Mouse (Mus musculus) cerebellum, adult 8-10 months (tissue): ENCODE measurements around the gene Rcn3.

Experiments
- DNase-seq: peaks from one replicate; pipeline ENCODE4 v3.0.0; 2022

Rcn3 gene

DNA sequence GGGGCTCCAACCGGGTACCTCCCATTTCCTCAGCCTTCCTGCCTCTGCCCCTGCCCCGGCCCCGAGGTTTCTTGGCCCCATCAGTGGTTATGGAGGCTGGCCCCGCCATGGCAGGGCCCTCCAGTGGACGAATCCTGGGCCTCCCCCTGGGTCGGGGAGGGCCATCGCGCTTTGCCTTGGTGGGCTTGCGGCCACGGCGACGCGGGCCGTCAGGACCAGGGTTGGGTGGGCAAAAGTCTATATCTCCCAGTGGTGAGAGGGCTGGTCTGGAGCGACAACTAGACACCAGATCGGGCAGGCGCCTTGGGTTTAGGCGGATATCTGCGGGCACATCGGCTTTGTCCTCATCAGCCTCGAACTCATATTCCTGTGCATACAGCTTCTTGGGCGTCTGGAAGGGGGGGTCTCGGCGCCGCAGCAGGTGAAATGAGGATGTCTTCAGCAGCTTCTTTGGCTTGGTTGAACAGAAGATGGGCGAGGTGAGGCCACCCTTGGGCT is 45.1 kb downstream of the Rcn3 start:
- DNase-seq, result no peak

DNA sequence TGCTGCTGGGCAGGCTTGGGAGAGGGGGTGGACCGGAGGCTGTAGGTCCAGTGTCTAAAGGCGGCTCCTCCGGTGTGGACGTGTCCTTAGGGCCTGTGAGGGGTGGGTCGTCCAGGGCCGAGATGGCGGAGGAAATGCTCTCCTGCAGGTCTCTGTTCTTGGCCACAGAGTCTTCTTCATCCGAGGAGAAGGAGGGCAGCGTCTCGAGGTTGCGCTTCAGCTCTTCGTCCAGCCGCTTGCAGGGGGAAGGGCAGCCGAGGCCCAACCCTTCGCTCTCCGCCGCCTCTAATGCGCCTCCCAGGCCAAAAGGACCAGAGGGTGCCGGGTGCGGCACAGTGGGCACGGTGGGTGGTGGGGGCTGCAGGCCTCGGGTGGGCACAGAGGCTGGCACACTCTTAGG is 46.3 kb downstream of the Rcn3 start:
- no peak for DNase-seq

DNA sequence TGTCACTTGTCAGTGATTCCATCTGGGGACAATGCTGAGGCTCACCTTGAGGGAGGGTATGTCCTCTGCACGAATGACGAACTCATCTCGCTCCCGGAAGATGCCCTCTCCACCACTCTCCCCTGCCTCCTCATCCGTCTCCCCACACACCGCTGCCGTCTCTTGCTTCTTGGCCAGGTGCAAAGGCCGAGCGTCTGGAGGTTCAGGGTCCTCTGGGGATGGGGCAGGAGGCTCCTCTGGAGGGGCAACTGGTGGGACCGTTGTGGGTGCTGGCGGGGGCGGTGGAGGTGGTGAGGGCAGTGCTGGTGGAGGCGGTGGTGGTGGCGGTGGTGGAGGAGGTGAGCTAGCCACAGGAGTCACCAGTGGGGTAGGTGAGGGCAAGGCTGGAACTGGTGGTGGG is 48.7 kb downstream of the Rcn3 start:
- DNase-seq, result no peak

DNA sequence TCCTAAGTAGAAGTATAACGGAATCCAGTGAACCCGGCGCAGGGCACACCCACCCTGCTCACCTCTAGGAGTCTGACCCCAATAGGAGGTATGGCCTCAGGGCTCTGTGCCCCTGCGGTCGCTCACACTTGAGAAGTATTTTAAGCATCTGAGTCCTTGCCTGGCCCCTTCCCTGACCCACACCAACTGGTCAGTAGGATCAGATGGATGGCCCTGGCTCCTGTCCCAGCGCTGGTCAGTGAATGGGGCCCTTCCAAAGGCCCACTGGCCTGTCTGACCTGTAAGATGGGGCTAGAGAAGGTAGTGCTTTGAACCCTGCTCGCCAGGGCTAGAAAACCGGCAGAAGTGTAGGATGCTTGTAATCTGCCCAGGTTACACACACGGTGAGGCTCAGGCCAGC is 51.2 kb downstream of the Rcn3 start:
- no peak for DNase-seq

DNA sequence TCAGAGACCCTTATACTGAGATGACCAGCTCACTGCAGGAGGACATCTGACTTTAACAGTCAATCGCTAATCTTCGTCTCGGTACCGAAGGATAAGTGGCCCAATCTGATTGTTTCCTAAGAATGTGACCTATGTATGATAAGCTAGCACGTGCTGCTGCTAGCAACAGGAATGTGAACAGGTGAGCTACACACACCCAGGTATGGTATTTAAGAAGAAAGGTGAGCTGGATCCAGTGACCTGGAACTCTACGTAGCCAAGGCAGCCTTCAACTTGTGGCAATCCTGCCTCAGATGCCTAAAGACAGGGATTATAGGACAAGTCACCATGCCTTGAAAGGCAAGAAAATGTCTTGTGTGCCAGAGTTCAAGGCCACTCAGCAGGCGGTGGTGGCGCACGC is 53.6 kb downstream of the Rcn3 start:
- DNase-seq, result no peak

DNA sequence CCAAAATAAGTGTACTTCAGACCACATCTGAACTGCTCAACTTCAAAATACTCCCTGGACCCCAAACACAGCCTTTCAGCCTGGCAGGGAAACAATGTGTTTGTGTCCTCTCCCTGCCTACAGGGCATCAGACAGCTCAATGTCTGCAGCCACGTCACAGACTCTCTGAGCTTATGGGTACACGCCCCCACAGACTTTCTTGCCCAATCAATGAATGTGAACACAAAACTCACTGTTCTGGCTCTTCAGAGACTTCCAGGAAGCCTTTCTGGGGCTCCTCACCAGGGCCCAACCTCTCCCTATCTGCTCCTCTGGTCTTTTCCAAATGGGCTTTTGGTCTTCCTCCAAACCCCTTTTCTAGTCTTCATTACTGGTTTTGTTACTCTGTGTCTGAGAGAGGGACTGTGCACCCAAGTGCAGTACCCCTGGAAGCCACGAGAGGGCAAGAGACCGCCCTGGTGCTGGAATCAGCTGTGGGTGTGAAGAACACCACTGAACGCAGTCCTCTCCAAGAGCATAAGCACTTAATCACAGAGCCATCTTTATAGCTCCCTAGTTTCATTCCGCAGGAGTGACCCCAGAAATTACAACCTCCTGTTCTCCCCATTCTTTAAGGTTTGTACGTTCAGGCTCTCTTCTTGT is 54.2 kb downstream of the Rcn3 start:
- no peak for DNase-seq

DNA sequence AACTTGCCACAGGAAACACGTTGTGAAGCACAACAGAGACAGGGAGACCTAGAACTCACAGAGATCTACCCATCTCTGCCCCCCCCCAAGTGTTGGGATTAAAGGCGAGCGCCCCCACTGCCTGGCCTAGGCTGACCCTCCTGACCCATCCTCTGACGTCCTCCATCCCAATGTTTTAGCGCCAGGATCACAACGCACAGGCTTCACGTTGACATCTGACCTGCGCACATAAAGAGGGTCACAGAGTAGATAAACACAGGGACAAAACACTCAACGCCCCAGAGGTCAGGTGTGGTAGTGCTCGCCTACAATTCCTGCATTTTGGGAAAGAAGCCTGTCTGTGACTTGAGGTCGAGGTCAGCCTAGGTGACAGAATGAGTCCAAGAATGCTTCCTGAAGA is 55.3 kb downstream of the Rcn3 start:
- DNase-seq, result no peak

DNA sequence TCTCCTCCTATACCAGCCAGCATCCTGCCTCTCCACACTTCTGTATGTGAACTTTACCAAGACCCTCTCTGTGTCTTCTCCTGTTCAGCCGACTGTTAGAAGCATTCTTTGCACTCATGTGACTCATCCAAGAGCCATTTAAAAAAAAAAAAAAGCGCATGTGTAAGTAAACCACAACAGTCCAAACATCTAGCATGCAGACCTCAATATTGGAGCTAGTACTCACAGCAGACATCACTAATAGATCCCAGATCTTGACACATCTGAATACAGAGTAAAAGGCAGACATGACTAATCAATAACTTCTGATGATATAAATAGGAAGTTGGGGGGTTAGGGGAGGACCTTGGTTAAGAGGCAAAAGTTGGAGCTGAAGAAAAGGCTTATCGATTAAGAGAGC is 56.4 kb downstream of the Rcn3 start:
- no peak for DNase-seq

DNA sequence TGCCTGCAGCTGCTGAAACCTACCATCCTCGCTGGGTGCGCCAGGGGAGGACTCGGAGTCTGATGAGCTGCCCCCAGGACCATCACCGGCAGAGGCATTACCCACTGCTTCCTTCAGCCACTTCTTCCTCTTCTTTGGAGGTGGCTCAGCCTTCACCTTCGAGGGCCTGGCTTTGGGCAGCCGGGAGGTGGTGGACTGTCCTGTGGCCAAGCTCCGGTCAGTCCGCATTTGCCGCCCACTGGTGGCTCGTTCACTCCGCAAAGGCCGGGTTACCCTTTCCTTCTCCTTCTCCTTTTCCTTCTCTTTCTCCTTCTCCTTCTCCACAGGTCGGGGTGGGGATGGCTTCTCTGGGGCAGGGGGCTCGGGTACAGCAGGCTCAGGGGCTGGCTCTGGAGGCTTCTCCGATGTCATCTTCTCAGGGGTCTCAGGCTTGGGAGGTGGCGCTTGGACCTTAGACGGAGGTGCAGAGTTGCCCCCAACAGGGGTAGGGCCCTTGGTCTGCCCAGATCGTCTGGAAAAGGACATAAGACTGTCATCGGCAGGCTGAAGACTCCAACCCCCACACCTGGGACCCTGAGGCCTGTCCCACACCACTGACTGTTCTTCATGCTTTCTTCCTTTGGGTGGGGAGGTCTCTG is 58.2 kb downstream of the Rcn3 start:
- DNase-seq, result no peak
